Mouse (Mus musculus) liver, adult 2 months (tissue): ENCODE data around the gene Speer4e.
"Not testable (repeated sequence)": the region's sequence is repeated elsewhere in the genome, so short reads cannot be mapped to it uniquely, and the experiment has no call there.

ENCODE experiments used
- CTCF ChIP-seq: fragments of 200-500 bp; IDR thresholded peaks from 2 replicates; pipeline ENCODE4 v1.5.1; 2011; ENCODE audit warnings: low read depth, low read length, control low read depth
- POLR2A ChIP-seq: fragments of 200-500 bp; IDR thresholded peaks from 2 replicates; pipeline ENCODE4 v1.6.1; 2011; ENCODE audit warnings: low read length, control low read depth; ENCODE audit not compliant: insufficient read depth; ENCODE audit errors: extremely low read depth

DNA sequence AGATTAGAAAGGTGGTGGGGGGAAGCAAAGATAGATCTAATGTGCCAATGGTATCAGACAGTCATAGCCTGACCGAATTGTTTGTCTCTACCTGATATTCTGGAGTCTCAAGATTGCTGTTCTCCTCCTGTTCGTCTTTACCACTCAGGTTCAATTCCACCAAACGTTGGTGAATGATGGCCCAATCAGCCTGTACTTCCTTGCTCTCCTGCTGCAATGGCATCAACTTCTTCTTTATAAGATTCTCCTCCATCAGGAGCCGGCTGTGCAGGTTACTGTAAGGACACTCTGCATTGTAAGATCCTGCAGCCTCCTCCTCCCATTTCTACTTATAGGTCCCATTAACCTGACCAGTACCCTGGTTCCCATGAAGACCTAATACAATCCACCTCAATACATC lies 37.1 kb upstream of the Speer4e start:
- TF ChIP-seq POLR2A, CTCF: not testable (repeated sequence)
